Mouse (Mus musculus): Measurements from ENCODE around the gene Alk. TPM values are rescaled to one million over a fixed set of nuclear protein-coding genes. Genes with fewer than 3 reads are reported as not detected.

The Alk gene
- polyA plus RNA-seq, 2 experiments, result 0.02 to 0.03 TPM

DNA sequence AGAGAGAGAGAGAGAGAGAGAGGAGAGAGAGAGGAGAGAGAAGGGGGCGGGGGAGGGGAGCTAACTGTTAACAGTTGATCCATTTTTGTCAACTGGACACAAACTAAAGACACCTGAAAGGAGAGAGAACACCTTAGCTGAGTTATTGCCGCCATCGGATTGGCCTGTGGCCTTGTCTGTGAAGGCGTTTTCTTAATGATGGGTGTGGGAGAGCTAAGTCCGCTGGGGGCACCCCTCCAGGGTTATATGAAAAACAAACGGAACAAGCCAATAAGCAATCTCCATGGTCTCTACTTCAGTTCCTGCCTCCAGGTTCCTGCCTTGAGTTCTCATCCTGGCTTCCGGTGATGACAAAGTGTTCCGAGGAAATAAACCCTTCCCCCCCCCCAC is 734.2 kb downstream of the Alk start:
- H3K36me3 ChIP-seq (replicated peaks; ENCODE audit: control insufficient read depth, insufficient read depth, low read depth), result no peaks in the 10 kb centered on the region
- H3K9me3 ChIP-seq (ENCODE audit: control insufficient read depth, low read length), result no peaks in the 10 kb centered on the region
- no peaks in the 10 kb centered on the region for H3K4me1 ChIP-seq (replicated peaks; ENCODE audit: control insufficient read depth in 2 of 2, insufficient read depth in 2 of 2, low read length in 1 of 2)
- ATAC-seq (ENCODE audit: insufficient read depth), result no peak
- peaks cover 8% of the 10 kb centered on the region for H3K27me3 ChIP-seq (ENCODE audit: control insufficient read depth, insufficient read depth, low read length)
- 66% methylated on average over 8 of the region's 8 CpGs for WGBS (ENCODE audit: insufficient replicate concordance)
- H3K4me2 ChIP-seq (ENCODE audit: low read depth), result no peak overlapping the region
- no peak overlapping the region for H3K4me3 ChIP-seq (ENCODE audit: insufficient read depth in 1 of 2, low read depth in 2 of 2, low read length in 2 of 2)
- no peak overlapping the region for H3K27ac ChIP-seq
- no peak overlapping the region for H3K9ac ChIP-seq (replicated peaks)
- TF ChIP-seq CTCF (IDR thresholded peaks at IDR 0.05; ENCODE audit: low read depth) (no peak), EP300 (IDR thresholded peaks at IDR 0.05; ENCODE audit: low read depth) (no peak)
- DNase-seq (ENCODE audit: low read depth in 3 of 3, low spot score in 3 of 3), result no peak

DNA sequence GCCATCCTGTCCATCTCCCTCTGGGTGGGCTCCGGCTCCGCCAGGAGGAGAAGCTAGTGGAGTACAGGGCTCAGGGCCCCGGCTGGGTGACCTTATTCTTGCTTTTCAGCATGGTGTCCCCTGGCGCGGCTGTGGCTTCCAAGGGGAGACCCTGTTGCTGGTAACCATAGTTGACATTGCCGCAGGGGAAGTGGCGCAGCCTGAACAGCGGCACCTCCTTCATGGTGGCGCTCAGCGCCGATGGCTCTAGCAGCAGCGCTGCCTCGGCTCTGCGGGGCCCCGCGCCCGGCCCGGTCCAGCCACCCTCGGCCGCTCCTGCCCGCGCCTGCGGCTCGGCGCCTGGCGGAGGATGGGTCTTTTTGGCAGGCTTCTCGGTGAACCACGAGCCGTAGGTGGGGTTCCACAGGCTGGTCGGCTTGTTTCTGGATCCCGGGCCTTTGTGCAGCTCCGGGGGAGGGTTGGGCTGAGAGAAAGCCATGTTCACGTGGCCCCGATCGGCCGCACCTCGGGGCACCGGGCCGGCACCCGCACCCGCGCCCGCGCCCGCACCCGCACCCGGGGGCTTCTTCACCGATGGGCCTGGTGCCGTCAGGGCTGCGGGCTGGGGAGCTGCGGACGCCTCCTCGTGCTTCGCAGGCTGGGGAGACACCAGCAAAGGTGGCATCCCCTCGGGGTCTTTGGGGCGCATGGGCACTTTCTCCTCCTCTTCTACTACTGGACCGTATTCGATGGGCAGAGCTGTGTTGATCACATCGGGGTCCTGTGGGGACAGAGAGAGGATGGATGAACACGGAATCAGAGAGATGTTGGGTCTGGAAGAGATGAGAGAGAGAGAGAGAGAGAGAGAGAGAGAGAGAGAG is 734.8 kb downstream of the Alk start:
- peaks cover 8% of the 10 kb centered on the region for H3K27me3 ChIP-seq (ENCODE audit: control insufficient read depth, insufficient read depth, low read length)
- H3K9me3 ChIP-seq (ENCODE audit: control insufficient read depth, low read length), result no peaks in the 10 kb centered on the region
- 7% methylated on average over 60 of the region's 60 CpGs for whole genome bisulfite sequencing (ENCODE audit: insufficient replicate concordance)
- no peak overlapping the region for H3K27ac ChIP-seq
- TF ChIP-seq EP300 (IDR thresholded peaks at IDR 0.05; ENCODE audit: low read depth) (no peak), CTCF (IDR thresholded peaks at IDR 0.05; ENCODE audit: low read depth) (no peak)
- peak overlapping the region; percentile 18 to 38; a peak in 3 of 4 replicates for H3K4me3 ChIP-seq (ENCODE audit: insufficient read depth in 1 of 2, low read depth in 2 of 2, low read length in 2 of 2)
- DNase-seq (ENCODE audit: low read depth in 3 of 3, low spot score in 3 of 3) (no peak), ATAC-seq (ENCODE audit: insufficient read depth) (no peak)
- H3K36me3 ChIP-seq (replicated peaks; ENCODE audit: control insufficient read depth, insufficient read depth, low read depth), result no peaks in the 10 kb centered on the region
- no peaks in the 10 kb centered on the region for H3K4me1 ChIP-seq (replicated peaks; ENCODE audit: control insufficient read depth in 2 of 2, insufficient read depth in 2 of 2, low read length in 1 of 2)
- H3K4me2 ChIP-seq (ENCODE audit: low read depth), result peak overlapping the region; percentile 48
- H3K9ac ChIP-seq (replicated peaks), result no peak overlapping the region

DNA sequence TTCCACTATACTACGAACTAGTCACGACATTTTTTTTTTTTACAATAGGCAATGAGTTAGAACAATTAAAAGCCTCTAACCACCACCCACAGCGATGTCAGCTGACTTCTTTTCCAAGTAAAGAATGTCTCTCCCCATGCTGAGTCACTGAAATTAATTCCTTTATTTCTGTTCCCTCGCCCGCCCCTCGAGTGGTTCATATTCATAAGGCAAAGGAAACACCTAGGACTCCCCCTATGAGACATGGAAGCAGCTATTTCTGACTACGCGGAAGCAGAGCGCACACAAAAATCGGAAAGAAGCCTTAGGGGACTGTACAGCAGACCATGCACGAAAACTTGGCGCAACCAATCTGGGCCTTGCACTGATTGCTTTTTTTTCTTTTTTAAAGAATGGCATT is 735.6 kb downstream of the Alk start:
- Histone ChIP-seq H3K27ac (no peak overlapping the region), H3K4me1 (replicated peaks; ENCODE audit: control insufficient read depth in 2 of 2, insufficient read depth in 2 of 2, low read length in 1 of 2) (no peaks in the 10 kb centered on the region), H3K4me3 (ENCODE audit: insufficient read depth in 1 of 2, low read depth in 2 of 2, low read length in 2 of 2) (no peak overlapping the region), H3K9me3 (ENCODE audit: control insufficient read depth, low read length) (no peaks in the 10 kb centered on the region), H3K36me3 (replicated peaks; ENCODE audit: control insufficient read depth, insufficient read depth, low read depth) (no peaks in the 10 kb centered on the region), H3K27me3 (ENCODE audit: control insufficient read depth, insufficient read depth, low read length) (peaks cover 8% of the 10 kb centered on the region), H3K4me2 (ENCODE audit: low read depth) (no peak overlapping the region), H3K9ac (replicated peaks) (no peak overlapping the region)
- ATAC-seq (ENCODE audit: insufficient read depth) (no peak), DNase-seq (ENCODE audit: low read depth in 3 of 3, low spot score in 3 of 3) (no peak)
- TF ChIP-seq CTCF (IDR thresholded peaks at IDR 0.05; ENCODE audit: low read depth), result no peak
- TF ChIP-seq EP300 (IDR thresholded peaks at IDR 0.05; ENCODE audit: low read depth), result no peak
- WGBS (ENCODE audit: insufficient replicate concordance), result 75% methylated on average over 12 of the region's 12 CpGs

DNA sequence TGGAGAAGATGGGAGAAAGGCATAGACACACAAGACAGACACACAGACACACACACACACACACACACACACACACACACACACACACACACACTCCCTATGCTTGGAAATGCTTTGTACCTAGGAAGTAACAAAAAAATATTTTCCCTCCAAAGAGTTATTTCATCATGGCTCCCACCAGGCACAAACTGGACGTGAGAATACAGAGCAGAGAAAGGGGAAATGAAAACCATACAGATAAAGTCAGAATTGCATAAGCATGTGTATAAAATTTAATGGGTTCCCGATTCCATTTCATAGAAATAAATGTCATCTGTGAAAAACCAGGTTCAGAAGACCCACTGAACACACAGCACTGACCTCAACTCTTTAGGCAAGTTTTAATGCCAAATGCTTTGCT is 736.5 kb downstream of the Alk start:
- DNase-seq (ENCODE audit: low read depth in 3 of 3, low spot score in 3 of 3), result no peak
- no peaks in the 10 kb centered on the region for H3K36me3 ChIP-seq (replicated peaks; ENCODE audit: control insufficient read depth, insufficient read depth, low read depth)
- no peaks in the 10 kb centered on the region for H3K9me3 ChIP-seq (ENCODE audit: control insufficient read depth, low read length)
- no peaks in the 10 kb centered on the region for H3K4me1 ChIP-seq (replicated peaks; ENCODE audit: control insufficient read depth in 2 of 2, insufficient read depth in 2 of 2, low read length in 1 of 2)
- ATAC-seq (ENCODE audit: insufficient read depth), result no peak
- no peak overlapping the region for H3K4me2 ChIP-seq (ENCODE audit: low read depth)
- peaks cover 8% of the 10 kb centered on the region for H3K27me3 ChIP-seq (ENCODE audit: control insufficient read depth, insufficient read depth, low read length)
- 44% methylated on average over 2 of the region's 2 CpGs for WGBS (ENCODE audit: insufficient replicate concordance)
- TF ChIP-seq CTCF (IDR thresholded peaks at IDR 0.05; ENCODE audit: low read depth) (no peak), EP300 (IDR thresholded peaks at IDR 0.05; ENCODE audit: low read depth) (no peak)
- H3K9ac ChIP-seq (replicated peaks), result no peak overlapping the region
- no peak overlapping the region for H3K4me3 ChIP-seq (ENCODE audit: insufficient read depth in 1 of 2, low read depth in 2 of 2, low read length in 2 of 2)
- no peak overlapping the region for H3K27ac ChIP-seq

DNA sequence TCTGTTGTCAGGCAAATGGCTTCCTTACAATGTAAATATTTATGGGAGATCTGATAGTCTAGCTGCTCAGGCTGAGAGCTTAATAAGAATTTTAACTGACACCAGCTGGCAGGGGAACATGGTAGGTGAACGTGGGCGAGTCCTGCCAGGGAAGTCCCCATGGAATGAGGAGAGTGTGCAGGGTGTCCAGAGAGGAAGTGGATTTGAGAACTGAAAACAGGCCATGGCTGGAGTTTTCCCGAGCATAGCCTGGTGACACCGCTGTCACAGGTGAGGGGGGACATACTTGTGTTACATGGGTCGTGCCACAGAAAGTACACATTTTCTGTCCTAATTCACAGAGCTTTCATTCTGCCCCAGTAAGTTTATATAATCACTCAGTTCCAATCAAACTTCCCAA is 739.0 kb downstream of the Alk start:
- ATAC-seq (ENCODE audit: insufficient read depth) (no peak), DNase-seq (ENCODE audit: low read depth in 3 of 3, low spot score in 3 of 3) (no peak)
- peaks cover 8% of the 10 kb centered on the region for H3K27me3 ChIP-seq (ENCODE audit: control insufficient read depth, insufficient read depth, low read length)
- no peak overlapping the region for H3K9ac ChIP-seq (replicated peaks)
- H3K4me2 ChIP-seq (ENCODE audit: low read depth), result no peak overlapping the region
- no peak overlapping the region for H3K27ac ChIP-seq
- no peak overlapping the region for H3K4me3 ChIP-seq (ENCODE audit: insufficient read depth in 1 of 2, low read depth in 2 of 2, low read length in 2 of 2)
- no peaks in the 10 kb centered on the region for H3K4me1 ChIP-seq (replicated peaks; ENCODE audit: control insufficient read depth in 2 of 2, insufficient read depth in 2 of 2, low read length in 1 of 2)
- no peaks in the 10 kb centered on the region for H3K9me3 ChIP-seq (ENCODE audit: control insufficient read depth, low read length)
- TF ChIP-seq CTCF (IDR thresholded peaks at IDR 0.05; ENCODE audit: low read depth), result no peak
- TF ChIP-seq EP300 (IDR thresholded peaks at IDR 0.05; ENCODE audit: low read depth), result no peak
- no peaks in the 10 kb centered on the region for H3K36me3 ChIP-seq (replicated peaks; ENCODE audit: control insufficient read depth, insufficient read depth, low read depth)
- WGBS (ENCODE audit: insufficient replicate concordance), result 64% methylated on average over 5 of the region's 5 CpGs

Data from liver, embryonic 14.5 days (tissue).